Mouse (Mus musculus) megakaryocyte, embryonic 14.5 days (primary cell): ENCODE results near the gene Apoc1.

Source experiments
- FLI1 ChIP-seq: IDR thresholded peaks from 2 replicates; pipeline ENCODE4 v1.6.1; 2012; ENCODE audit warnings: low read length, inconsistent platforms, mixed read lengths
- GATA1 ChIP-seq: IDR thresholded peaks from 3 replicates; pipeline ENCODE4 v1.6.1; 2012; ENCODE audit warnings: mixed read lengths, low read length, inconsistent platforms, borderline replicate concordance

- no peak for TF ChIP-seq GATA1
- TF ChIP-seq FLI1: no peak
Observed at GRCm38 (mm10) chr7:19741329-19742031, 49.0 kb upstream of the Apoc1 start.
